8 mouse cellular contexts compared by ENCODE assay signal in genomic region chr3:51727968-51728367, GRCm38 (mm10).
DNase-seq lines count a peak whose midpoint lies in the region; ATAC-seq and TF ChIP-seq lines count a peak whose summit lies in the region.

No protein-coding gene starts in this region.

- intact Hi-C loops in heart, adult 2 months (cut with DNase I) = loop anchor here (2.0 kb wide), 1 partner anchor 19 kb away; no protein-coding TSS in a partner anchor

- H3K36me3 ChIP-seq in heart, adult 2 months (ENCODE audit: control insufficient read depth, insufficient read depth, low read length) = peaks cover 3% of the 10 kb centered on the region; the same call in 1 of the 2 replicates
- H3K36me3 ChIP-seq in neural tube, embryonic 11.5 days (ENCODE audit: control insufficient read depth, insufficient read depth, low read length) = no peaks in the 10 kb centered on the region
- no peaks in the 10 kb centered on the region for H3K36me3 ChIP-seq in limb, embryonic 10.5 days
- no peaks in the 10 kb centered on the region for H3K36me3 ChIP-seq in stomach, embryonic 15.5 days

- no peak overlapping the region for H3K4me2 ChIP-seq in neural tube, embryonic 11.5 days (ENCODE audit: low read depth)
- 0 out of 2 replicates have a peak overlapping the region, but pooled peaks have one; percentile 2 for H3K4me2 ChIP-seq in stomach, embryonic 15.5 days

- peaks cover 5% of the 10 kb centered on the region for H3K4me1 ChIP-seq in heart, adult 2 months (ENCODE audit: control insufficient read depth, insufficient read depth, low read length)
- H3K4me1 ChIP-seq in neural tube, embryonic 11.5 days (ENCODE audit: control insufficient read depth, insufficient read depth, low read length) = no peaks in the 10 kb centered on the region
- peaks cover 24% of the 10 kb centered on the region for H3K4me1 ChIP-seq in limb, embryonic 10.5 days
- H3K4me1 ChIP-seq in stomach, embryonic 15.5 days = peaks cover 14% of the 10 kb centered on the region

- H3K4me3 ChIP-seq in heart, adult 2 months = peak overlapping the region; percentile 29; the same call in 1 of the 2 replicates
- no peak overlapping the region for H3K4me3 ChIP-seq in neural tube, embryonic 11.5 days (ENCODE audit: low read depth, low read length)
- no peak overlapping the region for H3K4me3 ChIP-seq in limb, embryonic 10.5 days
- no peak overlapping the region for H3K4me3 ChIP-seq in stomach, embryonic 15.5 days (replicated peaks)

- WGBS in heart, adult 2 months = 9% methylated on average over 8 of the region's 8 CpGs
- WGBS in neural tube, embryonic 11.5 days = 66% methylated on average over 8 of the region's 8 CpGs
- 55% methylated on average over 8 of the region's 8 CpGs for WGBS in limb, embryonic 10.5 days
- WGBS in stomach, embryonic 15.5 days = 36% methylated on average over 8 of the region's 8 CpGs

- no peak for ATAC-seq in neural tube, embryonic 11.5 days (ENCODE audit: insufficient read depth, low FRiP score, low TSS enrichment)
- ATAC-seq in stomach, embryonic 15.5 days (ENCODE audit: insufficient read depth, low FRiP score, low read depth) = no peak

- no peaks in the 10 kb centered on the region for H3K79me2 ChIP-seq in heart, adult 2 months (replicated peaks; ENCODE audit: control insufficient read depth, insufficient read depth, low read length)

- peak overlapping the region; percentile 73 for H3K27ac ChIP-seq in heart, adult 2 months
- H3K27ac ChIP-seq in neural tube, embryonic 11.5 days (ENCODE audit: low read depth, low read length) = peak overlapping the region; percentile 46; the same call in 1 of the 2 replicates
- peak overlapping the region; percentile 70; the same call in 1 of the 2 replicates for H3K27ac ChIP-seq in limb, embryonic 10.5 days
- H3K27ac ChIP-seq in stomach, embryonic 15.5 days = peak overlapping the region; percentile 40; the same call in 1 of the 2 replicates

- TF ChIP-seq CTCF in heart, adult 2 months (IDR thresholded peaks at IDR 0.05) = no peak

- no peaks in the 10 kb centered on the region for H3K9me3 ChIP-seq in neural tube, embryonic 11.5 days (ENCODE audit: control insufficient read depth, low read length)
- no peaks in the 10 kb centered on the region for H3K9me3 ChIP-seq in limb, embryonic 10.5 days (replicated peaks)
- H3K9me3 ChIP-seq in stomach, embryonic 15.5 days = no peaks in the 10 kb centered on the region

- no peak overlapping the region for H3K9ac ChIP-seq in heart, adult 2 months (ENCODE audit: low read depth, low read length)
- H3K9ac ChIP-seq in neural tube, embryonic 11.5 days (ENCODE audit: low read length) = no peak overlapping the region
- no peak overlapping the region for H3K9ac ChIP-seq in stomach, embryonic 15.5 days

- no peaks in the 10 kb centered on the region for H3K27me3 ChIP-seq in heart, adult 2 months (ENCODE audit: control insufficient read depth, insufficient read depth, low read length)
- H3K27me3 ChIP-seq in neural tube, embryonic 11.5 days (ENCODE audit: control insufficient read depth, insufficient read depth, low read length) = no peaks in the 10 kb centered on the region
- peaks cover 2% of the 10 kb centered on the region; the same call in 1 of the 2 replicates for H3K27me3 ChIP-seq in limb, embryonic 10.5 days (ENCODE audit: low read depth, poor library complexity, severe bottlenecking)
- no peaks in the 10 kb centered on the region for H3K27me3 ChIP-seq in stomach, embryonic 15.5 days (replicated peaks)

- TF ChIP-seq POLR2A in heart, adult 2 months (IDR thresholded peaks at IDR 0.05; ENCODE audit: insufficient read depth, low read depth, low read length) = no peak

- no peak for TF ChIP-seq EP300 in heart, adult 2 months (IDR thresholded peaks at IDR 0.05; ENCODE audit: insufficient read depth, low read depth, low read length)

- no peak for DNase-seq in heart, adult 2 months
- no peak for DNase-seq in heart, adult 8-10 months (ENCODE audit: low spot score)
- DNase-seq in neural tube, embryonic 11.5 days (ENCODE audit: low spot score) = no peak
- no peak for DNase-seq in neural tube, embryonic 10.5 days (ENCODE audit: extremely low spot score, low spot score)
- DNase-seq in limb, embryonic 10.5 days (ENCODE audit: low spot score) = no peak
- no peak for DNase-seq in thymus, adult 18-20 months
- no peak for DNase-seq in embryo, embryonic 10 days (ENCODE audit: low spot score)
